Mouse (Mus musculus) stomach, embryonic 14.5 days (tissue): Measurements from ENCODE around the gene Tvp23a. TPM values are rescaled to one million over a fixed set of nuclear protein-coding genes. Genes with fewer than 3 reads are reported as not detected.

Source experiments
- ATAC-seq: fragments of 200-750 bp; cut with Nextera tagmentation; 2 replicates; pipeline ENCODE4 v1.8.0; 2017; ENCODE audit warnings: low read depth, moderate TSS enrichment; ENCODE audit not compliant: insufficient number of reproducible peaks, insufficient read depth, low FRiP score
- H3K27ac ChIP-seq: fragments of 300-500 bp; sonication (generic); 2 replicates; pipeline ENCODE4 v1.5.1; 2014; ENCODE audit warnings: mild to moderate bottlenecking, low read length, moderate library complexity, mixed read lengths
- H3K27me3 ChIP-seq: fragments of 300-500 bp; sonication (generic); 2 replicates; pipeline ENCODE4 v1.6.1; 2014; ENCODE audit warnings: low read length, control low read depth, mixed read lengths; ENCODE audit not compliant: control insufficient read depth, insufficient read depth
- H3K36me3 ChIP-seq: fragments of 300-500 bp; sonication (generic); 2 replicates; pipeline ENCODE4 v1.6.1; 2014; ENCODE audit warnings: mild to moderate bottlenecking, control low read depth, low read length, moderate library complexity, mixed read lengths; ENCODE audit not compliant: control insufficient read depth, insufficient read depth
- H3K4me1 ChIP-seq: fragments of 300-500 bp; sonication (generic); 2 replicates; pipeline ENCODE4 v1.6.1; 2014; ENCODE audit warnings: low read length, control low read depth, mixed read lengths; ENCODE audit not compliant: control insufficient read depth, insufficient read depth
- H3K4me2 ChIP-seq: fragments of 300-500 bp; sonication (generic); replicated peaks from 2 replicates; pipeline ENCODE4 v1.6.1; 2014; ENCODE audit warnings: low read depth, low read length, control low read depth
- H3K4me3 ChIP-seq: fragments of 300-500 bp; sonication (generic); 2 replicates; pipeline ENCODE4 v1.5.1; 2014; ENCODE audit warnings: low read depth, low read length, control low read depth
- H3K9ac ChIP-seq: fragments of 300-500 bp; sonication (generic); replicated peaks from 2 replicates; pipeline ENCODE4 v1.6.1; 2014; ENCODE audit warnings: low read depth, mild to moderate bottlenecking, control low read depth, low read length, moderate library complexity, mixed read lengths
- H3K9me3 ChIP-seq: fragments of 300-500 bp; sonication (generic); 2 replicates; pipeline ENCODE4 v1.6.1; 2016; ENCODE audit warnings: low read depth, low read length, control low read depth; ENCODE audit not compliant: control insufficient read depth
- WGBS: fragments of 180-500 bp; shearing (Covaris S2); extraction: QIAGEN DNeasy Blood & Tissue Kit; methylation state at CpG from one replicate; pipeline ENCODE4 v1.1.7; 2014; 5-methylcytosine and 5-hydroxymethylcytosine counted together
- polyA plus RNA-seq: library from polyadenylated mRNA; unstranded; fragments of >200 nt; fragmentation: Nextera tagmentation; extraction: Ambion mirVana; gene quantifications from 2 replicates; pipeline ENCODE4 v1.2.1, GENCODE M21; 2014

Gene Tvp23a
- polyA plus RNA-seq, result 11.4 and 16.0 TPM in 2 replicates

DNA sequence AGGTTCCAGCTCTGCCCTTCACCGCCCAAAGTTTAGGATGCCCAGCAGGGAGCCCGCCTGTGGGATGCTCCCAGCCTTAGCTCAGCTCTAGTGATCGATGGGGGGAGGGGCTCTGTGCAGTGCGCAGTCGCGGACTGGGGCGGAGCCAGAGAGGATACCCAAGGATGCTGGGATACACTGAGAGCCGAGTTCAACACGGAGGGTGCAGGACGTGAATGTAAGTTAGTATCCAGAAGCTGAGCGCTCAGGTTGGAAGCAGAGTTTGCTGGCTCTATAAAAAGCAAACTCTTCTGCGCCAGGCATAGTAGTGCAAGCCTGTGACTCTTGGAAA lies at the start of gene Tvp23a:
Gene Tvp23a, minus strand, starts transcription at position 99 of the 331 bp plus-strand sequence.
- 0 out of 2 replicates have a peak within 1 kb of the TSS, but pooled peaks have one; percentile 16 for H3K27ac ChIP-seq
- H3K27me3 ChIP-seq, result no peaks in the 10 kb centered on the region
- H3K9me3 ChIP-seq, result no peaks in the 10 kb centered on the region

DNA sequence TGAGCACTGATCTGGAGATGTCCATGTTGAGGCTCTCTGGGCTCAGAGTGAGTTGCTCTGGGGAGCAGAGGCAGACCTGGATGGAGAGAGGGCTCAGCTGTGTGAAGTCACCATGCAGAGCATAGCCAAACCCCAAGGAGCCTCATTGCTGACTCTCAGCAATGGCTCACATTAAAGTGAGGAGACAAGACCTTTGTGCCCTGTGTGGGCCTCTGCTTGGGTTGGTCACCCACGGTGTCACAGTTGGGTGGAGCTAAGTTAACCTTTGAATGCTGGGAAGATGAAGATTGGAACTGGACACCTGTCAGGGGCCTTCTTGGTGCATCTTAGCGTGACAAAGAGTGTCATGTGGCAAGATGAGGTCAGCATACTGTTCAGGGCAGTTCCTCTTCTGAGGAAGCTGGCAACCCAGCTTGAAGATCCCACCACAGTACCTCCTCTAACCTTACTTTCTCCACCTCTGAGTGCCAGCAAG lies 48.7 kb upstream of the Tvp23a start:
- 63% methylated on average over 2 of the region's 2 CpGs for WGBS
- Histone ChIP-seq H3K4me2 (no peak overlapping the region), H3K9me3 (no peaks in the 10 kb centered on the region), H3K36me3 (no peaks in the 10 kb centered on the region), H3K4me1 (no peaks in the 10 kb centered on the region), H3K9ac (no peak overlapping the region), H3K27ac (no peak overlapping the region), H3K27me3 (no peaks in the 10 kb centered on the region), H3K4me3 (no peak overlapping the region)
- ATAC-seq, result no peak

More for the DNA sequence above, at the start of gene Tvp23a:
- Histone ChIP-seq H3K4me2 (peak within 1 kb of the TSS; percentile 56), H3K36me3 (no peaks in the 10 kb centered on the region), H3K9ac (peak within 1 kb of the TSS; percentile 29; the same call in 1 of the 2 replicates), H3K4me3 (peak within 1 kb of the TSS; percentile 33), H3K4me1 (peaks cover 6% of the 10 kb centered on the region; the same call in 1 of the 2 replicates)
- peak; percentile 90 for ATAC-seq
- WGBS, result 3% methylated on average over 12 of the region's 12 CpGs

DNA sequence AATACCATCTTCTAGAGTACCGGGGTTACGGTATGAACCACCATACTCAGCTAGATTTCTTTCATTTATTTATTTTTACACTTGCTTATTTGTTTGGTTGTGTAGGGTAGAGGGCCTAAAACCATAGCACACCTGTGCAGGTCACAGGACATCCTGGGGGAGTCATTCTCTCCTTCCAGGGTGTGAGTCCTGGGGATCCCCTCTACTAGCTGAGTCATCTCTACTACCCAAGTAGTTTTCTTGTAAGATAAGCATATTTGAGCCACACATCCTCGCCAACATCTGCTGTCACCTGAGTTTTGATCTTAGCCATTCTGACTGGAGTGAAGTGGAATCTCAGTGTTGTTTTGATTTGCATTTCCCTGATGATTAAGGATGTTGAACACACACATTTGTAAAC lies 45.4 kb upstream of the Tvp23a start:
- peaks cover 6% of the 10 kb centered on the region; the same call in 1 of the 2 replicates for H3K4me1 ChIP-seq
- H3K27me3 ChIP-seq, result no peaks in the 10 kb centered on the region
- no peak overlapping the region for H3K9ac ChIP-seq
- no peaks in the 10 kb centered on the region for H3K9me3 ChIP-seq
- H3K4me2 ChIP-seq, result no peak overlapping the region
- H3K36me3 ChIP-seq, result no peaks in the 10 kb centered on the region
- ATAC-seq, result no peak
- H3K4me3 ChIP-seq, result no peak overlapping the region
- no peak overlapping the region for H3K27ac ChIP-seq
- 82% methylated on average over 3 of the region's 3 CpGs for WGBS

DNA sequence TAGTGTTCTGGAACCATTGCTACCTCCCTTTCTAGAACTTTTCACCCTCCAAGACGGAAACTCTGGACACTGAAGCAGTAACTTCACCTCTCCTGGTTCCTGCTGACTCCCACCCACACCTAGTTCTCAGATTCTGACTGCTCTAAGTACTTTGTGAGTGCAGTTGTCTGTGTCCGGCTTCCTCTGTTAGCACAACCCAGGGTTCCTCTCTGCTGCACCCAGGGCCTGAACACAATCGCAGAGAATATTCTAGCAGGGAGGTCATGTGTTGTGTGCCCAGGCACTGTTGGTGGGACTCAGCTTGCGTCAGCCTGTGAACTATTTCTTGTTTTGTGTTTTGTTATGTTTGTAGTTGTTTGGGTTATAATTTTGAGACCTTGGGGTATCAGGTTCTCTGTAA lies 44.6 kb upstream of the Tvp23a start:
- Histone ChIP-seq H3K9me3 (no peaks in the 10 kb centered on the region), H3K4me2 (no peak overlapping the region), H3K9ac (no peak overlapping the region), H3K4me3 (no peak overlapping the region), H3K36me3 (no peaks in the 10 kb centered on the region), H3K27ac (no peak overlapping the region), H3K27me3 (no peaks in the 10 kb centered on the region), H3K4me1 (peaks cover 6% of the 10 kb centered on the region; the same call in 1 of the 2 replicates)
- no peak for ATAC-seq
- 83% methylated on average over 4 of the region's 4 CpGs for WGBS

DNA sequence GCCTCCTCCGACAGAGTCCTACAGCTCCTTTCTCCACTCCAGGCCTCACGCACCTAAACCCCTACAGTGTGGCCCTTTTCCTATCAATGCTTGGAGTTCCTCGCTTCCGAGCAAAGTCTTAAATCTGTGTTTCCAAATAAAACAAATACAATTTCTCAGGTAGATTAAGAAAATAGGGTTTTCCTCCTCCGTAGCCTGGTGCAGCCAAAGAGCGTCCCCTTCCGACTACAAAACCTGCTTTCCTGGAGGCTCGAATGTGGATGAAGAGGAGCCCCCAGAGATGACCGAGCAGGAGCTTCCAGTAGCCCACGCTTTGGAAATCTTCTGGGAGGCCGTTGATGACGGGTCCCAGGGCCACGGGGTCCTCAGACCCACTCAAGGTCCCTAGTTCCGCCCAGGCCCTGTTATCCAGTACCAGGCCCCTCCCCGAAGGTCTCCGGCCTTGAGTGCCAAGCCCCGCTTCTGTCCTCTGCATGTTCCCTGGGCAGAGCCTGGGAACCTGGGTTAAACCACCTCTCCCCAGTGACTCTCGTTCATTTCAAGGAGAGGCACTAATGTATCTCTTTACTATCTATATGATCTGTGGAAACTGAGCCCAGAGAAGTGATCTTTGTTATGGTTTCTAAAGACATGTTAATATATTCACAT lies 43.5 kb upstream of the Tvp23a start:
- no peak overlapping the region for H3K4me2 ChIP-seq
- ATAC-seq, result no peak
- no peak overlapping the region for H3K27ac ChIP-seq
- H3K27me3 ChIP-seq, result no peaks in the 10 kb centered on the region
- no peak overlapping the region for H3K9ac ChIP-seq
- no peaks in the 10 kb centered on the region for H3K9me3 ChIP-seq
- WGBS, result 78% methylated on average over 18 of the region's 18 CpGs
- peaks cover 6% of the 10 kb centered on the region; the same call in 1 of the 2 replicates for H3K4me1 ChIP-seq
- H3K36me3 ChIP-seq, result no peaks in the 10 kb centered on the region
- no peak overlapping the region for H3K4me3 ChIP-seq

- no peak overlapping the region for H3K27ac ChIP-seq
- WGBS, result 15% methylated on average over 14 of the region's 14 CpGs
- 0 out of 2 replicates have a peak overlapping the region, but pooled peaks have one; percentile 11 for H3K4me3 ChIP-seq
- no peaks in the 10 kb centered on the region for H3K27me3 ChIP-seq
- H3K9ac ChIP-seq, result no peak overlapping the region
- no peaks in the 10 kb centered on the region for H3K36me3 ChIP-seq
- peak overlapping the region; percentile 32; the same call in 1 of the 2 replicates for H3K4me2 ChIP-seq
- no peak for ATAC-seq
- peaks cover 6% of the 10 kb centered on the region; the same call in 1 of the 2 replicates for H3K4me1 ChIP-seq
- H3K9me3 ChIP-seq, result no peaks in the 10 kb centered on the region
Observed at GRCm38 (mm10) chr16:10489904-10490457, 42.8 kb upstream of the Tvp23a start.

DNA sequence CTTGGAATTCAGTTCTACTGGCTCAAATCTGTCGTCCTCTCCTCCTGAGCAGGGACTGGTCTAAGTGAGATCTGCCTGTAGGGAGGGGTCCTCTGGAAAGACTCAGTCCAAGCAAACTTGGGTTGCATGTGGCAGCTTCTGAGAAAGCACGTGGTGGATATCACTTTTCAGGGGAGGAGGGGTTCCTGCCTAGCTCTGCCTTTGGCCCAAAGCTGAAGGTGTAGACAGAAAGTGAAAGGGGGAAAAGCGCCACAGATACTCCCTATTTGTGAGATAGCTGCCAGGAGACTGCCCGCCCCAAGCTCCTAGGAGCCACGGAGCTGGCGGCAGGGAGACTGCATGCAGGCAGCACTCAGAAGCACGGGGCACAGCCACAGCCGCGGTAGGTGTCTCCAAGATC lies 42.3 kb upstream of the Tvp23a start:
- H3K4me3 ChIP-seq, result 0 out of 2 replicates have a peak overlapping the region, but pooled peaks have one; percentile 11

GRCm38 (mm10) chr16:10488769-10489481 lies 41.8 kb upstream of the Tvp23a start:
- H3K4me1 ChIP-seq, result peaks cover 6% of the 10 kb centered on the region; the same call in 1 of the 2 replicates
- no peaks in the 10 kb centered on the region for H3K36me3 ChIP-seq
- H3K4me3 ChIP-seq, result no peak overlapping the region
- H3K9me3 ChIP-seq, result no peaks in the 10 kb centered on the region
- no peak for ATAC-seq
- no peak overlapping the region for H3K27ac ChIP-seq
- WGBS, result 79% methylated on average over 7 of the region's 7 CpGs
- H3K4me2 ChIP-seq, result no peak overlapping the region
- H3K9ac ChIP-seq, result no peak overlapping the region
- H3K27me3 ChIP-seq, result no peaks in the 10 kb centered on the region

More for the DNA sequence above, 42.3 kb upstream of the Tvp23a start:
- no peak overlapping the region for H3K27ac ChIP-seq
- no peaks in the 10 kb centered on the region for H3K27me3 ChIP-seq
- peak overlapping the region; percentile 32; the same call in 1 of the 2 replicates for H3K4me2 ChIP-seq
- H3K9me3 ChIP-seq, result no peaks in the 10 kb centered on the region
- no peak for ATAC-seq
- 5% methylated on average over 9 of the region's 9 CpGs for WGBS
- H3K36me3 ChIP-seq, result no peaks in the 10 kb centered on the region
- peaks cover 6% of the 10 kb centered on the region; the same call in 1 of the 2 replicates for H3K4me1 ChIP-seq
- no peak overlapping the region for H3K9ac ChIP-seq
